Mouse (Mus musculus) stomach, postnatal 0 days (tissue): ENCODE measurements at regions not wholly inside any gene's neighbourhood (a gene's known extent, or its start where the extent isn't known, plus 50 kb on each side); places are given as distances from the start of the nearest gene placed in this dataset.

Source experiments
- CTCF ChIP-seq: IDR thresholded peaks from 2 replicates; pipeline ENCODE4 v1.5.1; 2016; ENCODE audit warnings: antibody characterized with exemption, low read depth, mild to moderate bottlenecking, moderate library complexity
- EP300 ChIP-seq: optimal IDR thresholded peaks from 2 replicates; pipeline ENCODE3; 2016; ENCODE audit warnings: antibody characterized with exemption

DNA sequence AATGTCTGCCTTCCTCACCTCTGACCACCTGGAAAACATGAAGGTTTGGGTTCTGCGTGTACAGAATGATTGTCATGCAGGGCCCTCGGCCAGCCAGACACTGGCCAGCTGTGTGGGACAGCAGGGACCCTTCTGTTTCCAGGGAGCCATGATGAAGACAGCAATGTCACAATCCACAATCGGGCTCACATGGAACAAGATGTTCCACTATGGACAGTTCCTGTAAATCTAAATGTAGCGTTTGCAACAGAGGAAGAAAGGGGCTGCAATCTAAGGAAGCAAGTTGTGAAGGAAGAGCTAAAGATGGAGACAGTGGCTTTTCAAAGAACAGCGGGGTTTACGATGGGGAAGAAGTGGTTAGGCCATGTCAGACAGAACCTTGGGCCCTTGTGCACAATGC is 97.3 kb downstream of the Irs2 start:
- TF ChIP-seq CTCF (no peak), EP300 (no peak)
